Mouse (Mus musculus) olfactory bulb, adult 2 months (tissue): ENCODE measurements around the gene Rnaseh1.

Experiments used
- CTCF ChIP-seq: fragments of 200-500 bp; IDR thresholded peaks from 2 replicates; pipeline ENCODE4 v1.5.1; 2012; ENCODE audit warnings: low read depth, mild to moderate bottlenecking, low read length, moderate library complexity; ENCODE audit not compliant: insufficient read depth
- POLR2A ChIP-seq: fragments of 200-500 bp; IDR thresholded peaks from 2 replicates; pipeline ENCODE4 v1.6.1; 2012; ENCODE audit warnings: mild to moderate bottlenecking, low read depth, low read length, moderate library complexity; ENCODE audit not compliant: insufficient read depth

DNA sequence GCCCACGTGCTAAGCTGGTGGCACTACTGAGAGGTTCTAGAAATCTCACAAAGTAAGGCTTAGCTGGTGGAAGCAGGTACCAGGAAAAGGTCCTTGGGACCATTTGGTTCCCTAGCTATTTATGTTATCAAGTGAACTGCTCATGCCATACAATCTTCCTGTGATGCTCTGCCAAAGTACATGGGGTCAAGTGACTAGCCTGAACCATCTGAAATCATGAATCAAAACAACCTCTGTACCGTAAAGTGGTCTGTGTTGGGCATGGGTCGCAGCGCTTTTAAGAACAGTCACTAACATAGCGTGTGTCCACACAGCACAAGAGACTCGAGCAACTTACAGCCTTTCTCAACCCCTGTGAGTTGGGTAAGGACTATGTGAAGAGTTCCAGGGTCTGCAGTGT is 55.8 kb downstream of the Rnaseh1 start:
- TF ChIP-seq CTCF (no peak), POLR2A (no peak)
